Mouse (Mus musculus) liver, embryonic 18 days (tissue): ENCODE measurements around the gene Asb6. TPM values are rescaled to one million over a fixed set of nuclear protein-coding genes. Genes with fewer than 3 reads are reported as not detected.

Experiments
- polyA plus RNA-seq: library from polyadenylated mRNA; depleted of rRNA; stranded (reverse); fragments of >200 nt; gene quantifications from 2 replicates; pipeline ENCODE4 v1.2.3, GENCODE M21; 2012; rRNA removed

Asb6 gene
- polyA plus RNA-seq = 14.8 and 15.5 TPM in 2 replicates

GRCm38 (mm10) chr2:30830283-30830795, at the start of gene Asb6:
TSS of gene Asb6 (minus strand) at chr2:30830333.

GRCm38 (mm10) chr2:30834373-30835022, 4.4 kb upstream of the Asb6 start, which contains the start of gene Prrx2:
TSS of gene Prrx2 (plus strand) at chr2:30834972.

GRCm38 (mm10) chr2:30807648-30808295, 22.4 kb downstream of the Asb6 start, which contains the start of gene Ntmt1:
TSS of gene Ntmt1 (plus strand) at chr2:30807826.

GRCm38 (mm10) chr2:30803604-30804003, 26.5 kb downstream of the Asb6 start, which contains the start of gene 1700001O22Rik:
TSS of gene 1700001O22Rik (minus strand) at chr2:30803661.

Other genes starting within 250 kb of the Asb6 start
- gene Cstad, start 235.3 kb downstream of the Asb6 start, polyA plus RNA-seq = 0.06 and 0.18 TPM in 2 replicates
- gene 1700001O22Rik, start 26.7 kb downstream of the Asb6 start, polyA plus RNA-seq = 0.06 and 0.09 TPM in 2 replicates
- gene Ntmt1, start 22.5 kb downstream of the Asb6 start, polyA plus RNA-seq = 17.2 and 20.4 TPM in 2 replicates
- gene Prrx2, start 4.6 kb upstream of the Asb6 start, polyA plus RNA-seq = 0.17 and 0.19 TPM in 2 replicates
- gene Ptges, start 99.5 kb upstream of the Asb6 start, polyA plus RNA-seq = 1.9 and 2.8 TPM in 2 replicates
- gene Tor1b, start 122.6 kb upstream of the Asb6 start, polyA plus RNA-seq = 17.6 and 18.6 TPM in 2 replicates
- 45.1 and 45.2 TPM in 2 replicates for gene Tor1a, start 137.6 kb upstream of the Asb6 start, polyA plus RNA-seq
- 20.9 and 22.0 TPM in 2 replicates for gene BC005624, start 151.9 kb upstream of the Asb6 start, polyA plus RNA-seq
- gene Usp20, start 151.9 kb upstream of the Asb6 start, polyA plus RNA-seq = 3.4 and 3.8 TPM in 2 replicates